Mouse (Mus musculus) c-Kit-positive CD71-negative TER-119-negative erythroid progenitor cells, embryonic 14.5 days (primary cell): Measurements from ENCODE around the gene Zfp94.

Experiments
- DNase-seq: peaks from one replicate; pipeline ENCODE4 v3.0.0-alpha.2; 2013; ENCODE audit warnings: low read depth

The Zfp94 gene

DNA sequence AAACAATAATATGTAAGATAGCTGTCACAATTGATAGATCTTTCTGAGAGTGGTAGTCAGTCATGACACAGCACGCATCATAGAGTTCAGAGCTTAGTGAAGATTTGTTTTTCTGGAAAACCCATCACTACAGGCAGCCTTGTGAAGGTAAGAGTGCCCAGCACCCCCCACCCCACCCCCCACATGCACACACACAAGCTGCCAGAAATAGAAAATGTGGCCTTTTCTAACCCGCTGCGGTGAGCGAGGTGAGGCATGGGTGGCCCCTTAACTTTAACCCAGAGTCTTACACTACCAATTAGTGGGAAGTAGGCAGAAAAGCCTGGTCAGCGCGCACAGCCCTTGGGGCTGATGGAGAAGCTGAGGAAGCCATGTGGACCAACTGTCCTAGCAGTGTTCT lies 45.3 kb downstream of the Zfp94 start:
- DNase-seq: no peak

DNA sequence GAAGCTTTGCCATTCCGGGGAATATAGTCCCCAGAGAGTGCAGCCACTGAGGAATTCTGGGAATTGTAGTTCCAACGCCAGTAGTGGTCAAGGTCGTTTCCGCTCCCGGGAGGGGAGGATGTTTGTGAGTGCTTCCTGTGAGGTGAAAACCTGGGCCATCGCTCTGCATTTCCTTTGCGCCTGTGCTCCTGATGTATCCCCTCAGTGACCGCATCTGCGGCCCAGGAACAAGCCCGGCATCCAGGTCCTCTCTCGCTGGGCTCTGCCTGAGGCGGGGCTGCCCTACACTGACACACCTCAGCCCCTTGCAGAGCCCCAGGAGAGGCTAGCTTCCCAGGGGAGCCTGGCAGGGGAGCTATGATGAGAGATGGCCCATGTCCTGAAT lies 46.2 kb downstream of the Zfp94 start, which contains the start of gene Zfp93:
TSS of gene Zfp93 (plus strand) at position 133 of the 385 bp plus-strand sequence.
- DNase-seq: peak; percentile 47

DNA sequence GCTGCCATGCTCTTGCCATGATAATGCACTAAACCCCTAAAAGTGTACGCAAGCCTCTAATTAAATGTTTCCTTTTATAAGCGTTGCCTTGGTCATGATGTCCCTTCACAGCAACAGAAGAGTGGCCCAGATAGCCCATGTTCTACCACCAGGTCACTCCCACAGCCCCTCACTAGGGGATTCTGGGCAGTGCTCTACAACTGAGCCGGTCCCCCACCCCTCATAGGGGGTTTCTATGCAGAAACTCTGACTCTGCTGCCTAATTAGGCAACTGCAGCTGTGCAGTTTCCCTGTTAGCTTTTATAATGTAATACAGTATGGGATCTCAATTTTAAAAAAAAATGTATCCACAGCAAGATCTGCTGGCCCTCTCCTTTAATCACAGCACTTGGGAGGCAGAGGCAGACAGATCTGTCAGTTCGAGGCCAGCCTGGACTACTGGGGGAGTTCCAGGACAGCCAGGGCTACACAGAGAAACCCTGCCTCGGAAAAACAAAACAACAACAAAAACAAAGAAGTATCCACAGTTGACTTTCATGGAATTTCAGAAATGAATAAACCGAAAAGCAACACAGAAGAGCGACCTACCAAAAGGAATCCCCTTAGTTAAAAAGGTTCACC lies 46.7 kb downstream of the Zfp94 start:
- no peak for DNase-seq

DNA sequence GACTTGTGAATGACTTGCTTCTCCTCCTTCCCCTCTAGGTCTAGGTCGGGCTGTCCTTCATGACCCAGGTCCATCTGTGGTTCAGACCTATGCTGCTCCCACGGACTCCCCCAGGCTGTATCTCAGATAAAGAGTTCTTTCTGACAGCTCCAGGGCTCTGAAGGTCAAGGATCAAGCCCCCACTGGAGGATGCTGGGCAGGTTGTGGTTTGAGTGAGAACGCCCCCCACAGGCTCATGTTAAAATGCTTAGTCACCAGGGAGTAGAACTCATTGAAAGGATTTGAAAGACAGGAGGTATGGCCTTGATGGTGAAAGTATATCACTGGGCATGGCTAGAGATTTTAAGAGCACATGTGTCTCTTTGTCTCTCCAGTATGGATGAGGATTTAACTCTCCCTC lies 47.2 kb downstream of the Zfp94 start:
- no peak for DNase-seq

DNA sequence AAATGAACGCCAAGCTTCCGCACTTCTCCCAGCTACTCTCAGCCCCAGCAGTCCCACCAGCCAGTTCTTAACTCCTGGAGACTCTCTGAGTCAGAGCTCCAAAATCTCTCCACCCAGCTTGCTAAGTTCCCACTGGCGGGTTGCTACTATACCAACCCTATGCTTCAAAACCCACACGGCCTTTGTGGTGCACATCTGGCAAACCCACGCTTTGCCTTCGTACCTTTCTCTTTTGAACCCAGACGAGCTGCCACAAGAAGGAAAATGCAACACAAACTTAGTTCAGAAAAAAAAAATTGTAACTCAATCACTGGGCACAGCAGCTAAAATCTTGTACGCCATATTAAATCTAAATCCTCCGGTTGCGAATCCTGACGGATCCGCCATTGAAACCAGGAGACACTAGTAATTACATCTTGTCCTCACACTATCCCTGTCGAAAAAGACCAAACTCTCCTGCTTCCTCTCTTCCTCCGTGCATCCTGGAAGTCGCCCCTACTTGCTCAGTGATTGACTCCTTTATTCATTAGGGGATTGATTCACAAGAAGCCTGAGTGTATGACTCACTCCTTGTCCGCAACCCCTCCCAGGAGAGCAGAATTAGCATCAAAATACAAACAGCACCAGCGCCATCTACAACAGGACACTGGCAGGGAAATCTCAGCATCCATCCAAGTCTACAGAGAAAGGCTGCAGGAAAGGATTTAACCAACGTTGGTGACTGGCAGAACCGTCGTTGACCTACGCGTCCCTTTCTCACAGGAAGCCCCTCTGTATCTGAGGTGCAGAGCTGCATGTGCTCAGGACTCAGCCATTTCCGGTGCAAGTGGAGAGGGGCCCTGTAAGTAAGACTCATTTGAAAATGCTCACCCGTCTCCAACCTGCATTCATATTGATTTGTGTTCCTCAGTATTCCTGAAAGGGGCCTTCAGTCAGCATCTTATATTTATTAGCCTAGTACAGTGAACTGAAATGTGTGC lies 48.0 kb downstream of the Zfp94 start:
- DNase-seq: no peak

DNA sequence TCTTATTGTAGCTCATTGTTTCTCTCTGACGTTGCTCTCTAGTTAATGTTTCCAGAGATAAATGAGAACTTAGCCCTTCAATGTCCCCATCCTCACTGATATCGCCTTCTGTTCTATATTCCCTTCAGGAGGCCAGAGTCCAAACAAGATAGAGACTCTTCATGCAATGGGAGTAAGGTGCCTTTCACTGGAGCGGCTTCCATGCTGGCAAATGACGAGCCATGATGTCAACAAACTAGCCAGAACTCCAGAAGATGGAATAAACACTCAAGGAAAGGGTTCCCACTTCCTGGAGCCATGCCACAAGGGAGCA lies 56.5 kb downstream of the Zfp94 start:
- DNase-seq: no peak

DNA sequence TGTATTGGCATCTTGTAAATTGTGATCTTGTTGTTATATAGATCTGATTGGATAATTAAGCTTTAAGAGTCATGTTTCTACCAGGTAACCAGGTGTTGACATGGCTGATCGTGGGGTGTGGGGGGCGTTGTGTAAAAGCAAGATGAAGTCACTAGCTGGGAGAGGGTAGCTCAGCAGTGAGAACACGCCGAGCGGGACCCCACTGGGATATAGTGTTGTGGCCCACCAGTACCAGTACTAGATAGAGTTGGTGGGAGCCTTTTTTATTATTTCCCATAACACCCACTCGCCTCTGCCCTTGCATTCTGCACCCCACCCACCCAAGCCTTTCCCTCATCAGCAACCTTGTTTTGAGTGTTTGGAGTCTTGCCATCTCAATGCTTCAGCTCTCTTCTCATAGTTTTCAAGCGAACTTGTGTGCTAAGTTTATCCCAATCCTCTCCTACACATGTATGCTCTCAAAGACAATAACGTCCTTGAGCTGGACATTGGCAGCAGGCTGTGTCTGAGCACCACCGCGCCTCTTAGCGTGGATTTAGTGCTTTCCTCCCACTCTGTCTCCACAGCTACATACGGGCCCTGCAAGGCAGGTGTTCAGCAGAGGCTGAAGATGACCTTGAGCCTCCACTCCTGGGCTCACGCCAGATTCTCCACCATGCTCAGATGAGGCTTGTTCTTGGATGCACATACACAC lies 57.0 kb downstream of the Zfp94 start:
- no peak for DNase-seq

DNA sequence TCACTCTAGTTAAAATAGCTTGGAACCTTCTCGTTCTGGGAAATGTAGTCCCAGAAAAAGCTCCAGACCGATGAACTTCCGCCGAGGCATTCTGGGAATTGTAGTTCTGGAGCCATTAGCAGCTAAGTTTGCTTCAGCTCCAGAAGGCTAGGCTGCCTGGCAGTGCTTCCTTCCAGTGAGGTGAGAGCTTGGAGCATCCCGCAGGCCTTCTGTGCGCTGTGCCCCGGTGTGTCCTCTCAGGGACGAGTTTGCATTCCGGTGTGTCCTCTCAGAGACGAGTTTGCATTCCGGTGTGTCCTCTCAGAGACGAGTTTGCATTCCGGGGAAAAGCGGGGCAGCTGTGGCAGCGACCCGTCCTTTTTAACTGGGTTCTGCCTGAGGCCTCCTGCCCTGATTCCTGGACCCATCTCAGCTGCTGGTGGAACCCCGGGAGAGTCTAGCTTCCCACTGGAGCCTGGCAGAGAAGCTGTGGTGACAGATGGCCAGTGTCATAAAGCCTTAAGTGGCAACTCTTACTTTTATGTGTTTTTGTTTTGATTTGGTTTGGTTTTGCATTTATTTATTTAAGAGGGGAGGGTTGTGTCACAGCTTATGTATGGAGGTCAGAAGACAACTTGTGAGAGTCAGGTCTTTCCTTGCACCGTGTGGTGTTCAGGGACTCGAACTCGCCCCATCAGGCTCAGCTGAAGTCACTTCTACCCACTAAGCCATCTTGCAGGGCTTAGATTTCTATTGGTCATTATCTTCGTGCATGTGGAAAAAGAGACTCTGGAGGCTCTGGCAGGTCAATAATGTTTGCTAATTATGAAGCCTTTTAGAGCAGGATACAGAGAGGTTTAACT lies 61.6 kb downstream of the Zfp94 start, which contains the start of gene Zfp108:
TSS of gene Zfp108 (plus strand) at position 162 of the 842 bp plus-strand sequence.
- peak; percentile 51 for DNase-seq

DNA sequence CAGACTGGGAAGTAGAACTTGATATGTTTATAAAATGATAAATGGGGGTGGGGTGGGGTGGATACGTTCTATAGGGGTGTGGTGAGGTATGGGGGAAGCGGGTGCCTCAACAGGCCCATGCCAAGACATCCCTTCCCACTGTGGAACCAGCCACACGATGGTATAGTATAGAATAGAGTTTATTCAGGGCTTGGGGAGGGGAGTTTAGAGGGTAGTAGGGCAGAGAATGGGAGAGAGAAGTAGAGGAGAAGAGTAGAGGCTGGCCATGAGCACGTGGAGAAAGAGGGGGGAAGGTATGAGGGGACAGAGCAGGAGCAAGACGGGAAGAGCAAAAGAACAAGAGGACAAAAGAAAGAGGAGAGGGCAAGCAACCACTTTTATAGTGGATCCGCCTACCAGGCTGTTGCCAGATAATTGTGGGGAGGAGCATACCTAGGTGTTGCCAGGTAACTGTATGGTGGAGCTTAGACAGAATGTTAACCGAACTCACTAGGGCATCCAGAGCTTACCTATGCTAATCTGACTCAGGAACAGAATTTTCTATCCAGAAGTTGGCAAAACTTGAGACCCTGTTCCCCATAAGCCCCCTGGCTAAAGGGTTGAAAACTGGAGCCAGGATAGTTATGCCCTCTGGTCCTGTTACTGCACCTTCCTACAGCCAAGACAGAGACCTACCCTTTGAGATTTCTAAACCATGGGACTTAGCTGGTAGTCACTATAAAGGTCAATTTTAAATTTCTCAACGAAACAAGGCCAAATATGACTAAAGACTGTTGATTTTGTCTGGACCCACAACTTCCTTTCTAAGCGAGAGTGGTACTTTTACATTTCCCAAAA lies 62.5 kb downstream of the Zfp94 start:
- no peak for DNase-seq
